Mouse (Mus musculus): Measurements from ENCODE around the gene Spa17. TPM values are rescaled to one million over a fixed set of nuclear protein-coding genes. Genes with fewer than 3 reads are reported as not detected.

Spa17 gene
- polyA plus RNA-seq, 1 experiment from 2014 or later, result 6.6 TPM

GRCm38 (mm10) chr9:37614316-37614715 is 794 bp upstream of the Spa17 start:
- Histone ChIP-seq H3K36me3 (no peaks in the 10 kb centered on the region), H3K4me1 (peaks cover 7% of the 10 kb centered on the region), H3K27ac (no peak overlapping the region), H3K9me3 (replicated peaks) (no peaks in the 10 kb centered on the region), H3K9ac (no peak overlapping the region), H3K27me3 (peaks cover 13% of the 10 kb centered on the region), H3K4me2 (peak overlapping the region; percentile 77), H3K4me3 (replicated peaks) (peak overlapping the region; percentile 73)
- ATAC-seq (replicated peaks; ENCODE audit: low FRiP score), result no peak

GRCm38 (mm10) chr9:37613911-37614280 is 374 bp upstream of the Spa17 start:
- WGBS, result 20% methylated on average over 6 of the region's 6 CpGs
- H3K4me1 ChIP-seq, result peaks cover 7% of the 10 kb centered on the region
- no peaks in the 10 kb centered on the region for H3K9me3 ChIP-seq (replicated peaks)
- H3K4me3 ChIP-seq (replicated peaks), result peak overlapping the region; percentile 73
- peak overlapping the region; percentile 77 for H3K4me2 ChIP-seq
- no peaks in the 10 kb centered on the region for H3K36me3 ChIP-seq
- ATAC-seq (replicated peaks; ENCODE audit: low FRiP score), result no peak; the same call in 1 of the 2 replicates
- peak overlapping the region; percentile 51 for H3K9ac ChIP-seq
- peaks cover 13% of the 10 kb centered on the region for H3K27me3 ChIP-seq
- peak overlapping the region; percentile 64; the same call in 1 of the 2 replicates for H3K27ac ChIP-seq

GRCm38 (mm10) chr9:37609558-37609957 is 4.0 kb downstream of the Spa17 start:
- no peaks in the 10 kb centered on the region for H3K9me3 ChIP-seq (replicated peaks)
- peaks cover 7% of the 10 kb centered on the region for H3K4me1 ChIP-seq
- no peak overlapping the region for H3K4me3 ChIP-seq (replicated peaks)
- no peak for ATAC-seq (replicated peaks; ENCODE audit: low FRiP score)
- no peak overlapping the region for H3K4me2 ChIP-seq
- H3K9ac ChIP-seq, result no peak overlapping the region
- no peak overlapping the region for H3K27ac ChIP-seq
- WGBS, result 59% methylated on average over 4 of the region's 4 CpGs
- no peaks in the 10 kb centered on the region for H3K36me3 ChIP-seq
- peaks cover 5% of the 10 kb centered on the region for H3K27me3 ChIP-seq

GRCm38 (mm10) chr9:37605089-37605488 is 8.4 kb downstream of the Spa17 start:
- Histone ChIP-seq H3K27me3 (no peaks in the 10 kb centered on the region), H3K27ac (no peak overlapping the region), H3K9ac (no peak overlapping the region), H3K4me2 (no peak overlapping the region), H3K36me3 (no peaks in the 10 kb centered on the region), H3K4me1 (no peaks in the 10 kb centered on the region), H3K9me3 (replicated peaks) (no peaks in the 10 kb centered on the region), H3K4me3 (replicated peaks) (no peak overlapping the region)
- 92% methylated on average over 3 of the region's 3 CpGs for WGBS
- ATAC-seq (replicated peaks; ENCODE audit: low FRiP score), result no peak

- Histone ChIP-seq H3K36me3 (no peaks in the 10 kb centered on the region), H3K27me3 (no peaks in the 10 kb centered on the region), H3K9me3 (replicated peaks) (no peaks in the 10 kb centered on the region), H3K27ac (no peak overlapping the region), H3K4me1 (no peaks in the 10 kb centered on the region), H3K4me3 (replicated peaks) (no peak overlapping the region), H3K4me2 (no peak overlapping the region), H3K9ac (no peak overlapping the region)
- 0 out of 2 replicates have a peak, but pooled peaks have one; percentile 40 for ATAC-seq (replicated peaks; ENCODE audit: low FRiP score)
- WGBS, result 86% methylated on average over 2 of the region's 2 CpGs
Measured at GRCm38 (mm10) chr9:37600538-37601205, 12.8 kb downstream of the Spa17 start.

- Histone ChIP-seq H3K27ac (no peak overlapping the region), H3K27me3 (no peaks in the 10 kb centered on the region), H3K36me3 (no peaks in the 10 kb centered on the region), H3K9me3 (replicated peaks) (no peaks in the 10 kb centered on the region), H3K9ac (no peak overlapping the region), H3K4me3 (replicated peaks) (no peak overlapping the region), H3K4me1 (no peaks in the 10 kb centered on the region), H3K4me2 (no peak overlapping the region)
- WGBS, result 78% methylated on average over 2 of the region's 2 CpGs
- no peak for ATAC-seq (replicated peaks; ENCODE audit: low FRiP score)
Measured at GRCm38 (mm10) chr9:37598637-37599036, 14.9 kb downstream of the Spa17 start.

- Histone ChIP-seq H3K4me2 (no peak overlapping the region), H3K9ac (no peak overlapping the region), H3K4me3 (replicated peaks) (no peak overlapping the region), H3K27ac (no peak overlapping the region), H3K9me3 (replicated peaks) (no peaks in the 10 kb centered on the region), H3K4me1 (no peaks in the 10 kb centered on the region), H3K36me3 (no peaks in the 10 kb centered on the region), H3K27me3 (no peaks in the 10 kb centered on the region)
- ATAC-seq (replicated peaks; ENCODE audit: low FRiP score), result no peak
- WGBS, result 87% methylated on average over 1 of the region's 1 CpGs
Measured at GRCm38 (mm10) chr9:37595570-37595969, 18.0 kb downstream of the Spa17 start.

- Histone ChIP-seq H3K36me3 (no peaks in the 10 kb centered on the region), H3K4me1 (no peaks in the 10 kb centered on the region), H3K4me3 (replicated peaks) (no peak overlapping the region), H3K4me2 (no peak overlapping the region), H3K27ac (no peak overlapping the region), H3K9me3 (replicated peaks) (no peaks in the 10 kb centered on the region), H3K27me3 (no peaks in the 10 kb centered on the region), H3K9ac (no peak overlapping the region)
- ATAC-seq (replicated peaks; ENCODE audit: low FRiP score), result no peak
- 89% methylated on average over 3 of the region's 3 CpGs for WGBS
Measured at GRCm38 (mm10) chr9:37593690-37594089, 19.8 kb downstream of the Spa17 start.

- H3K4me3 ChIP-seq (replicated peaks), result no peak overlapping the region
- H3K4me1 ChIP-seq, result no peaks in the 10 kb centered on the region
- H3K9me3 ChIP-seq (replicated peaks), result no peaks in the 10 kb centered on the region
- ATAC-seq (replicated peaks; ENCODE audit: low FRiP score), result no peak
- no peak overlapping the region for H3K27ac ChIP-seq
- no peak overlapping the region for H3K4me2 ChIP-seq
- no peaks in the 10 kb centered on the region for H3K36me3 ChIP-seq
- WGBS, result 57% methylated on average over 6 of the region's 6 CpGs
- no peak overlapping the region for H3K9ac ChIP-seq
- H3K27me3 ChIP-seq, result no peaks in the 10 kb centered on the region
Measured at GRCm38 (mm10) chr9:37592633-37593032, 20.9 kb downstream of the Spa17 start.

- WGBS, result 67% methylated on average over 2 of the region's 2 CpGs
- Histone ChIP-seq H3K27me3 (no peaks in the 10 kb centered on the region), H3K27ac (no peak overlapping the region), H3K36me3 (no peaks in the 10 kb centered on the region), H3K9ac (no peak overlapping the region), H3K4me3 (replicated peaks) (no peak overlapping the region), H3K4me1 (no peaks in the 10 kb centered on the region), H3K9me3 (replicated peaks) (no peaks in the 10 kb centered on the region), H3K4me2 (no peak overlapping the region)
- no peak for ATAC-seq (replicated peaks; ENCODE audit: low FRiP score)
Measured at GRCm38 (mm10) chr9:37592025-37592424, 21.5 kb downstream of the Spa17 start.

GRCm38 (mm10) chr9:37590381-37590780 is 23.1 kb downstream of the Spa17 start:
- H3K4me3 ChIP-seq (replicated peaks), result no peak overlapping the region
- WGBS, result 89% methylated on average over 4 of the region's 4 CpGs
- H3K9me3 ChIP-seq (replicated peaks), result no peaks in the 10 kb centered on the region
- H3K27me3 ChIP-seq, result no peaks in the 10 kb centered on the region
- H3K4me1 ChIP-seq, result no peaks in the 10 kb centered on the region
- no peak for ATAC-seq (replicated peaks; ENCODE audit: low FRiP score)
- H3K36me3 ChIP-seq, result no peaks in the 10 kb centered on the region
- no peak overlapping the region for H3K4me2 ChIP-seq
- no peak overlapping the region for H3K27ac ChIP-seq
- H3K9ac ChIP-seq, result no peak overlapping the region

GRCm38 (mm10) chr9:37586718-37587117 is 26.8 kb downstream of the Spa17 start:
- Histone ChIP-seq H3K9ac (no peak overlapping the region), H3K4me1 (no peaks in the 10 kb centered on the region), H3K36me3 (no peaks in the 10 kb centered on the region), H3K4me2 (no peak overlapping the region), H3K4me3 (replicated peaks) (no peak overlapping the region), H3K9me3 (replicated peaks) (no peaks in the 10 kb centered on the region), H3K27ac (no peak overlapping the region), H3K27me3 (no peaks in the 10 kb centered on the region)
- 82% methylated on average over 4 of the region's 4 CpGs for WGBS
- ATAC-seq (replicated peaks; ENCODE audit: low FRiP score), result no peak

GRCm38 (mm10) chr9:37583594-37583993 is 29.9 kb downstream of the Spa17 start:
- no peak for ATAC-seq (replicated peaks; ENCODE audit: low FRiP score)
- 83% methylated on average over 5 of the region's 5 CpGs for whole genome bisulfite sequencing
- Histone ChIP-seq H3K9me3 (replicated peaks) (no peaks in the 10 kb centered on the region), H3K4me3 (replicated peaks) (no peak overlapping the region), H3K27me3 (no peaks in the 10 kb centered on the region), H3K9ac (no peak overlapping the region), H3K4me1 (no peaks in the 10 kb centered on the region), H3K27ac (no peak overlapping the region), H3K4me2 (no peak overlapping the region), H3K36me3 (no peaks in the 10 kb centered on the region)
